Mouse (Mus musculus) MEL (cell line): Measurements from ENCODE around the gene Tenm3. TPM values are rescaled to one million over a fixed set of nuclear protein-coding genes. Genes with fewer than 3 reads are reported as not detected.

Experiments used
- DNase-seq: peaks from one replicate; pipeline ENCODE4 v3.0.0; 2011; ENCODE audit warnings: low read depth, low spot score
- H3K27ac ChIP-seq: 2 replicates; pipeline ENCODE4 v1.5.1; 2012; ENCODE audit warnings: low read depth, mild to moderate bottlenecking, control low read depth, low read length, moderate library complexity; ENCODE audit not compliant: control insufficient read depth
- H3K27me3 ChIP-seq, 2 experiments: fragments of 150-350 bp in 1 of 2; sonication (generic) in 1 of 2; 2 replicates each; pipeline ENCODE4 v1.6.1; 2012; ENCODE audit warnings: low read length in 2 of 2, mild to moderate bottlenecking in 2 of 2, improper control_type of control experiment in 1 of 2, moderate library complexity in 1 of 2; ENCODE audit not compliant: insufficient read depth in 2 of 2, control insufficient read depth in 1 of 2
- H3K36me3 ChIP-seq, 2 experiments: 2 replicates each; pipeline ENCODE4 v1.6.1; 2012 to 2014; ENCODE audit warnings: low read length in 2 of 2, improper control_type of control experiment in 1 of 2, inconsistent platforms in 1 of 2, mild to moderate bottlenecking in 1 of 2; ENCODE audit not compliant: insufficient read depth in 2 of 2, control insufficient read depth in 1 of 2
- H3K4me1 ChIP-seq, 2 experiments: fragments of 150-350 bp in 1 of 2; sonication (generic) in 1 of 2; 2 replicates each; pipeline ENCODE4 v1.6.1; 2012; ENCODE audit warnings: low read length in 2 of 2, improper control_type of control experiment in 1 of 2, mild to moderate bottlenecking in 1 of 2; ENCODE audit not compliant: insufficient read depth in 2 of 2, control insufficient read depth in 1 of 2
- H3K4me3 ChIP-seq, 2 experiments: fragments of 150-350 bp in 1 of 2; sonication (generic) in 1 of 2; 2 replicates each; pipeline ENCODE4 v1.5.1; 2012; ENCODE audit warnings: low read depth in 2 of 2, low read length in 2 of 2, mild to moderate bottlenecking in 2 of 2, moderate library complexity in 2 of 2, control low read depth in 1 of 2, improper control_type of control experiment in 1 of 2; ENCODE audit not compliant: control insufficient read depth in 1 of 2, insufficient read depth in 1 of 2
- H3K79me2 ChIP-seq: 2 replicates; pipeline ENCODE4 v1.6.1; 2012; ENCODE audit warnings: mild to moderate bottlenecking, low read length, moderate library complexity; ENCODE audit not compliant: control insufficient read depth, poor library complexity, insufficient read depth
- H3K9ac ChIP-seq: 2 replicates; pipeline ENCODE4 v1.6.1; 2012; ENCODE audit warnings: low read depth, mild to moderate bottlenecking, control low read depth, low read length, moderate library complexity; ENCODE audit not compliant: control insufficient read depth, poor library complexity, severe bottlenecking
- H3K9me3 ChIP-seq: fragments of 150-350 bp; sonication (generic); replicated peaks from 2 replicates; pipeline ENCODE4 v1.6.1; 2012; ENCODE audit warnings: mild to moderate bottlenecking, low read length, improper control_type of control experiment, moderate library complexity; ENCODE audit not compliant: insufficient read depth
- ELF1 ChIP-seq: IDR thresholded peaks from 2 replicates; pipeline ENCODE4 v1.6.1; 2014; ENCODE audit warnings: low read depth, mild to moderate bottlenecking, inconsistent platforms, low read length, improper control_type of control experiment, moderate library complexity
- EP300 ChIP-seq, 2 experiments: IDR thresholded peaks; 2 replicates each; pipeline ENCODE4 v1.6.1; 2011; ENCODE audit warnings: improper control_type of control experiment in 2 of 2, low read length in 2 of 2, low read depth in 1 of 2, mild to moderate bottlenecking in 1 of 2
- ETS1 ChIP-seq: IDR thresholded peaks from 2 replicates; pipeline ENCODE4 v1.6.1; 2012; ENCODE audit warnings: low read depth, mild to moderate bottlenecking, inconsistent platforms, low read length, improper control_type of control experiment, moderate library complexity
- GABPA ChIP-seq: IDR thresholded peaks from 2 replicates; pipeline ENCODE4 v1.6.1; 2012; ENCODE audit warnings: low read depth, mild to moderate bottlenecking, inconsistent platforms, low read length, improper control_type of control experiment, moderate library complexity
- HCFC1 ChIP-seq: IDR thresholded peaks from 2 replicates; pipeline ENCODE4 v1.6.1; 2012; ENCODE audit warnings: low read depth, mild to moderate bottlenecking, inconsistent platforms, low read length, improper control_type of control experiment, moderate library complexity
- MAZ ChIP-seq: IDR thresholded peaks from 2 replicates; pipeline ENCODE4 v1.6.1; 2012; ENCODE audit warnings: low read depth, mild to moderate bottlenecking, inconsistent platforms, low read length, improper control_type of control experiment
- MYB ChIP-seq: IDR thresholded peaks from 2 replicates; pipeline ENCODE4 v1.6.1; 2011; ENCODE audit warnings: mild to moderate bottlenecking, low read depth, low read length, improper control_type of control experiment
- POLR2A ChIP-seq, 2 experiments: IDR thresholded peaks; 2 replicates each; pipeline ENCODE4 v1.6.1; 2011 to 2012; ENCODE audit warnings: low read length in 2 of 2, mild to moderate bottlenecking in 2 of 2, control low read depth in 1 of 2, improper control_type of control experiment in 1 of 2, low read depth in 1 of 2, moderate library complexity in 1 of 2; ENCODE audit not compliant: control insufficient read depth in 1 of 2, insufficient read depth in 1 of 2, poor library complexity in 1 of 2
- POLR2AphosphoS2 ChIP-seq: IDR thresholded peaks from 2 replicates; pipeline ENCODE4 v1.6.1; 2011; ENCODE audit warnings: low read length, improper control_type of control experiment
- POLR2AphosphoS5 ChIP-seq: IDR thresholded peaks from 2 replicates; pipeline ENCODE4 v1.6.1; 2012; ENCODE audit warnings: low read depth, borderline replicate concordance, mild to moderate bottlenecking, inconsistent platforms, low read length, moderate library complexity, mixed read lengths
- RCOR1 ChIP-seq: IDR thresholded peaks from 2 replicates; pipeline ENCODE4 v1.6.1; 2012; ENCODE audit warnings: low read depth, mild to moderate bottlenecking, inconsistent platforms, low read length, improper control_type of control experiment
- SIN3A ChIP-seq: IDR thresholded peaks from 2 replicates; pipeline ENCODE4 v1.6.1; 2012; ENCODE audit warnings: low read length, improper control_type of control experiment, inconsistent platforms
- SMC3 ChIP-seq: IDR thresholded peaks from 2 replicates; pipeline ENCODE4 v1.6.1; 2011; ENCODE audit warnings: low read depth, low read length, improper control_type of control experiment
- TBP ChIP-seq: IDR thresholded peaks from 2 replicates; pipeline ENCODE4 v1.8.0; 2011; ENCODE audit warnings: low read depth, low read length, improper control_type of control experiment
- USF1 ChIP-seq: IDR thresholded peaks from 2 replicates; pipeline ENCODE4 v1.6.1; 2014; ENCODE audit warnings: low read depth, mild to moderate bottlenecking, inconsistent platforms, low read length, improper control_type of control experiment, moderate library complexity
- ZC3H11A ChIP-seq: IDR thresholded peaks from 2 replicates; pipeline ENCODE4 v1.6.1; 2012; ENCODE audit warnings: low read depth, mild to moderate bottlenecking, inconsistent platforms, low read length, improper control_type of control experiment
- ZMIZ1 ChIP-seq: IDR thresholded peaks from 2 replicates; pipeline ENCODE4 v1.6.1; 2012; ENCODE audit warnings: low read depth, mild to moderate bottlenecking, inconsistent platforms, low read length, improper control_type of control experiment, moderate library complexity
- ZNF384 ChIP-seq: IDR thresholded peaks from 2 replicates; pipeline ENCODE4 v1.6.1; 2012; ENCODE audit warnings: low read depth, mild to moderate bottlenecking, inconsistent platforms, low read length, improper control_type of control experiment
- polyA plus RNA-seq, 2 experiments: library from polyadenylated mRNA; stranded (reverse) in 1 of 2; unstranded in 1 of 2; fragments of >175 nt in 1 of 2; fragments of >200 nt in 1 of 2; gene quantifications; 2 replicates each; pipeline versions ENCODE4 v1.2.1 to v1.2.4; 2012; ENCODE audit warnings: low replicate concordance in 2 of 2, low read depth in 1 of 2; ENCODE audit not compliant: insufficient read length in 2 of 2, insufficient read depth in 1 of 2, missing spikeins in 1 of 2
- total RNA-seq: library from RNA; depleted of rRNA; stranded (reverse); fragments of 300-350 nt; gene quantifications from 2 replicates; pipeline ENCODE4 v1.2.3, GENCODE M21; 2012

Gene Tenm3
- total and polyA plus RNA-seq, 3 experiments, result not detected

DNA sequence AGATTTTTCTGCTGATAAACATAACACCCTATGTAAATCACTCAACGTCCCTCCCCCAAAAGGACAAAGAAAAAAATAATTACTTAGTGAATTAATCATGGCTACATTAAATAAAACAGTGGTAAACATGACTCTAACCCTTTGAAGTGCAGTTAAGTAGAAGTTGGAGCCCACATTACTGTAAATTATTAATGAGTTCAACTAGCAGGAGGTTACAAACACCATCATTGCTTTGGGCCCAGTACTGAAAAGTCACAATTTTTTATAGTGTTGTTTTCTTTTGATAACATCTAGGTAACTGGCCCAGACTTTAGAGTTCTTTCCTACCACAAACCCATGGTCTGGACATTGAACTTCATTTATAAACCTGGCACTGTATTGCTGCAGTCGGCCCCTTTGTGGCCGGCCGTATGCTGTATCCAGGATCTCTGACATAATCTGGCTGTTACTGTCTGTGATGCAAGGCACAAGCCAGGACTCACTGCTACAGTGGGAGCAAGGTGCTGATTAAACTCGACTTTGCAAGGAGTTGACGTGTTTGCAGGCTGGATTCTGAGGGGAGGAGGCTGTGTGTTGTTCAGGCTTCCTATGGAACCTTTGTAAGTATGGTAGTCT lies 602.7 kb downstream of the Tenm3 start:
- Histone ChIP-seq H3K9me3 (no peaks in the 10 kb centered on the region), H3K79me2 (no peaks in the 10 kb centered on the region), H3K4me3 (no peak overlapping the region), H3K9ac (no peak overlapping the region), H3K27me3 (no peaks in the 10 kb centered on the region), H3K4me1 (no peaks in the 10 kb centered on the region), H3K36me3 (no peaks in the 10 kb centered on the region), H3K27ac (no peak overlapping the region)
- DNase-seq, result no peak
- TF ChIP-seq TBP, result no peak
- no peak for TF ChIP-seq GABPA
- no peak for TF ChIP-seq SMC3
- no peak for TF ChIP-seq POLR2AphosphoS5
- no peak for TF ChIP-seq ELF1

DNA sequence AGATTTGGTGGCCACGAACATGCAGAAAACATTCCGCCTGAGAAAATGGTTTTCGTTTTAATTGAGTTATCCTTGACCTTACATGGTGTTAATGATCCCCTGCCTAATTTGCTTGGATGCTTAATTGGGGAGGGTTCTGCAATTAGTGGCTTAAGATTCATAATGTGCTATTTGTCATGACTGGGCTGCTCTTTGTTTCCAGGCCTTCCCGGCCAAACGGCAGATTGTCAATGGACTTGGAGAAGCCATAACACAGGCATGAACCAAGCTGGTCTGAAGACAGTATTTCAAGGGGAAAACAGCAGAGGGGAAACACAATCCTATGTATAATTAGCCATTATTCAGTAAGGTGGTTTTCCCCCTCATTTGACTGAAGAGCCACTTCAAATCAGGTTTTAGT lies 606.8 kb downstream of the Tenm3 start:
- no peaks in the 10 kb centered on the region for H3K4me1 ChIP-seq
- no peak overlapping the region for H3K27ac ChIP-seq
- no peak for TF ChIP-seq POLR2A (IDR thresholded peaks at IDR 0.05; ENCODE audit: control insufficient read depth in 1 of 2, insufficient read depth in 1 of 2, low read depth in 1 of 2, low read length in 2 of 2, poor library complexity in 1 of 2)
- H3K9ac ChIP-seq, result no peak overlapping the region
- DNase-seq, result no peak
- no peaks in the 10 kb centered on the region for H3K79me2 ChIP-seq
- no peak overlapping the region for H3K4me3 ChIP-seq
- H3K36me3 ChIP-seq, result no peaks in the 10 kb centered on the region
- no peaks in the 10 kb centered on the region for H3K27me3 ChIP-seq
- H3K9me3 ChIP-seq, result no peaks in the 10 kb centered on the region

DNA sequence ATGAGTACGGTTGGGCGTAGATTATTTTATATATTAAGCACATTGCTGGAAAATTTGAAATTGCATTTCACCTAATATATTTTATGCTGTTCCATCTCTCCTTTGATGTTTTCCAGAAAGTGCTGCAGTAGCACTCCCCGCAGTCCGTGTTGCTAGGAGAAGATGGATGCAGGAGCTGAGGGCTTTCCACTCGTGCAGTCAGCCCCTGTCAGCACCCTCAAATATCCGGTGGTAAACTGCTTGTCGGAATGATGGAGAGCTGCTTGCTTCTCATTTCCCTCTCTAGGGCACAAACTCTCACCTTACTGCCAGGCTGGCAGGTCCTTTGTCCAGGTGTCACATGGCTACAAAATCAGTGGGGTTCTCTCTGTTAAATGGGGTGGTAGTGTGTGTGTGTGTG lies 610.8 kb downstream of the Tenm3 start:
- no peak for TF ChIP-seq ETS1
- no peak for TF ChIP-seq USF1
- no peak for TF ChIP-seq SIN3A
- TF ChIP-seq MAZ, result no peak
- no peak for TF ChIP-seq MYB
- TF ChIP-seq ZC3H11A, result no peak
- TF ChIP-seq GABPA, result no peak
- no peak for TF ChIP-seq RCOR1
- TF ChIP-seq ZMIZ1, result no peak
- TF ChIP-seq EP300 (IDR thresholded peaks at IDR 0.05; ENCODE audit: low read depth in 1 of 2, low read length in 2 of 2), result no peak
- no peak for TF ChIP-seq SMC3
- no peak for TF ChIP-seq POLR2AphosphoS2
- no peak for TF ChIP-seq ZNF384
- no peak for TF ChIP-seq HCFC1
- Histone ChIP-seq H3K4me1 (no peaks in the 10 kb centered on the region), H3K27ac (no peak overlapping the region), H3K9ac (no peak overlapping the region), H3K9me3 (no peaks in the 10 kb centered on the region), H3K79me2 (no peaks in the 10 kb centered on the region), H3K4me3 (no peak overlapping the region), H3K27me3 (no peaks in the 10 kb centered on the region), H3K36me3 (no peaks in the 10 kb centered on the region)
- no peak for DNase-seq
